Mouse (Mus musculus) midbrain, embryonic 11.5 days (tissue): Measurements from ENCODE around the gene Zcchc2. TPM values are rescaled to one million over a fixed set of nuclear protein-coding genes. Genes with fewer than 3 reads are reported as not detected.

Experiments used
- ATAC-seq: fragments of 200-750 bp; cut with Nextera tagmentation; 2 replicates; pipeline ENCODE4 v1.8.0; 2017; ENCODE audit warnings: moderate TSS enrichment, moderate library complexity; ENCODE audit not compliant: low FRiP score
- DNase-seq: peaks from one replicate; pipeline ENCODE4 v3.0.0; 2015; ENCODE audit warnings: low spot score; ENCODE audit errors: missing footprints
- H3K27ac ChIP-seq: fragments of 300-500 bp; sonication (generic); 2 replicates; pipeline ENCODE4 v1.5.1; 2014; ENCODE audit warnings: low read depth, low read length
- H3K27me3 ChIP-seq: fragments of 300-500 bp; sonication (generic); 2 replicates; pipeline ENCODE4 v1.6.1; 2014; ENCODE audit warnings: mild to moderate bottlenecking, low read length, moderate library complexity, mixed read lengths; ENCODE audit not compliant: control insufficient read depth, insufficient read depth
- H3K36me3 ChIP-seq: fragments of 300-500 bp; sonication (generic); 2 replicates; pipeline ENCODE4 v1.6.1; 2014; ENCODE audit warnings: mild to moderate bottlenecking, low read length, moderate library complexity, mixed read lengths; ENCODE audit not compliant: control insufficient read depth, insufficient read depth
- H3K4me1 ChIP-seq: fragments of 300-500 bp; sonication (generic); 2 replicates; pipeline ENCODE4 v1.6.1; 2014; ENCODE audit warnings: low read length; ENCODE audit not compliant: control insufficient read depth, insufficient read depth
- H3K4me2 ChIP-seq: fragments of 300-500 bp; sonication (generic); 2 replicates; pipeline ENCODE4 v1.6.1; 2014; ENCODE audit warnings: mild to moderate bottlenecking, moderate library complexity
- H3K4me3 ChIP-seq: fragments of 300-500 bp; sonication (generic); 2 replicates; pipeline ENCODE4 v1.5.1; 2014; ENCODE audit warnings: low read depth, low read length
- H3K9ac ChIP-seq: fragments of 300-500 bp; sonication (generic); 2 replicates; pipeline ENCODE4 v1.6.1; 2014; ENCODE audit warnings: low read length
- H3K9me3 ChIP-seq: fragments of 300-500 bp; sonication (generic); 2 replicates; pipeline ENCODE4 v1.6.1; 2016; ENCODE audit warnings: low read length; ENCODE audit not compliant: control insufficient read depth
- WGBS: fragments of 180-500 bp; shearing (Covaris S2); extraction: QIAGEN DNeasy Blood & Tissue Kit; methylation state at CpG from one replicate; pipeline ENCODE4 v1.1.7; 2014; 5-methylcytosine and 5-hydroxymethylcytosine counted together
- polyA plus RNA-seq: library from polyadenylated mRNA; unstranded; fragments of >200 nt; fragmentation: Nextera tagmentation; extraction: Ambion mirVana; gene quantifications from 2 replicates; pipeline ENCODE4 v1.2.1, GENCODE M21; 2014

Gene Zcchc2
- polyA plus RNA-seq, 1 experiment from 2014 or later: 1.7 TPM

GRCm38 (mm10) chr1:106061185-106061910 lies 71.1 kb downstream of the Zcchc2 start:
- Histone ChIP-seq H3K36me3 (no peaks in the 10 kb centered on the region), H3K27ac (0 out of 2 replicates have a peak overlapping the region, but pooled peaks have one; percentile 3), H3K27me3 (no peaks in the 10 kb centered on the region), H3K4me3 (no peak overlapping the region), H3K4me2 (no peak overlapping the region), H3K4me1 (no peaks in the 10 kb centered on the region; the same call in 1 of the 2 replicates), H3K9me3 (no peaks in the 10 kb centered on the region), H3K9ac (no peak overlapping the region)
- peak; percentile 58; the same call in 1 of the 2 replicates for ATAC-seq
- WGBS: 62% methylated on average over 4 of the region's 4 CpGs
- peak; percentile 83 for DNase-seq

DNA sequence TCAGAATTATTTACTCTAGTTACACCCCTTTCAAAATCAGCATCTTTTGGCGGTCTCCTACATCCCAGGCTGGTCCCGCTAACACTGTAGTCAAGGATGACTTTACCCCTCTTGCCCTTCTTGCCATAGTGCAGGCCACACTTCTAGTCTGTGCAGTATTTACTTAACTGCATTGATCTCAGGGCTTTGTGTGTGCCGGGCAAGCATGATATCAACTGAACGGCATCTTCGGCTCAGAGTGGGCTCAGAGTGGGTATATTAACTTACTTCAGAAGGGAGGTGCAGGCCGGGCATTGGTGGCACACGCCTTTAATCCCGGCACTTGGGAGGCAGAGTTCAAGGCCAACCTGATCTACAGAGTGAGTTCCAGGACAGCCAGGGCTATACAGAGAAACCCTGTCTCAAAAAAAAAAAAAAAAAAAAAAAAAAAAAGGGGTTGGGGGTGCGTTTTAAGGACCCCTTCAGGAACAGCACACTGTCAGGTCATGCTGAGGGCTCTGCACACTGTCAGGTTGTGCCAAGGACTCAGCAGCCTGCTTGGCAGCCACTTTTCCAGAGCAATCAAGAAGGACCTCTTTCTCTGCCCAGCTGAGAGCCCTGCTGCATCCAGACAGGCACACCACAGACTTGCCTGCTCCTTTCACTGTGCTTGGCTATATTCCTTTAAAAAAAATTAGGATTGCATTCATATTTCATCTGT lies 72.8 kb downstream of the Zcchc2 start:
- no peak overlapping the region for H3K4me2 ChIP-seq
- no peak overlapping the region for H3K4me3 ChIP-seq
- H3K27ac ChIP-seq: no peak overlapping the region
- ATAC-seq: no peak
- H3K27me3 ChIP-seq: no peaks in the 10 kb centered on the region
- no peaks in the 10 kb centered on the region for H3K36me3 ChIP-seq
- no peak overlapping the region for H3K9ac ChIP-seq
- peak; percentile 59 for DNase-seq
- H3K4me1 ChIP-seq: no peaks in the 10 kb centered on the region; the same call in 1 of the 2 replicates
- 88% methylated on average over 9 of the region's 9 CpGs for WGBS
- H3K9me3 ChIP-seq: no peaks in the 10 kb centered on the region

DNA sequence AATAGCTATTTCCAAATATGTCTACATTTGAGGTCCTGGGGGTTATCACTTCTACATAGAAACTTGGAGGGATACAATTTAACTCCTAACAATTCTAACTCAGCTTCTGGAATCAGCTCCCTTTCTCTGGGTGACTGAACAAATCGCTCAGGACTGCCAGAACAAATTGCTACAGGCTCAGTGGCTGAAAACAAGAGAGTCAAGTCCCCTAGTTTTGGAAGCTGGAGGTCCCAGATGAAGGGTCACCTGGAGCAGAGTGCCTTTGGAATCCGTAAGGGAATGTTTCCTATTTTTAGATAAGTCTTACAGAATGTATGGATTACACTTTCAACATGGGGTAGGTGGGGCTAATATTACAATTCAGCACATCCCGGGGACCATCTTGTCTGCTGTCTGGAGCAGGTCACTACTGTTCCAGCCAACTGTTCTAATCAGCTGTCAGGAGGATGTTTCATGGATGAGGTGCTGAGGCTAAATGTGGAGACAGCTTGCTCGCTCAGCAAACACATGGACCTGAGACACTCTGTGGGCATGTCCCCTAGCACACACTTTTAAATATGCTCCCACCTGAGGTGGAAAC lies 73.5 kb downstream of the Zcchc2 start:
- Histone ChIP-seq H3K27ac (no peak overlapping the region), H3K36me3 (no peaks in the 10 kb centered on the region), H3K4me3 (no peak overlapping the region), H3K4me1 (no peaks in the 10 kb centered on the region; the same call in 1 of the 2 replicates), H3K9me3 (no peaks in the 10 kb centered on the region), H3K4me2 (no peak overlapping the region), H3K27me3 (no peaks in the 10 kb centered on the region), H3K9ac (no peak overlapping the region)
- WGBS: 81% methylated on average over 4 of the region's 4 CpGs
- DNase-seq (peak; percentile 62), ATAC-seq (no peak)

DNA sequence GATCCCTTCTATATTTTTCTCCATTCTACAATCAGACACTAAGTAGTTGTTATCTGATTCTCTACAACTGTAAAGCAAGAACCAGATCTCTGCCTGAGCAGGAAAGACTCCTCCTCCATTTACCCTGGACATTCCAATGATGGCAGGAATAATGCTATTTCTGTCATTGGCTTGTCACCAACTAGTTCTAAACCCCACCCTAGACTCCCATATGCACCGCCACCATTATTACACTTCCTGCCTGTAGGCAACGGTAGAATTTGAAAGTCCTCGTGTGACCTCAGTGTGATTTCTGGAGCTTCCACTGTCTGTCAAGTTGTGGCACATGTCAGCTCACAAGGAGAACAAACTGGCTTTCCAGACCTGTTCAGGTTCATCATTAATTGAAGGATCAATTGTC lies 74.1 kb downstream of the Zcchc2 start:
- no peak overlapping the region for H3K27ac ChIP-seq
- no peaks in the 10 kb centered on the region for H3K9me3 ChIP-seq
- H3K4me3 ChIP-seq: no peak overlapping the region
- WGBS: 83% methylated on average over 3 of the region's 3 CpGs
- no peaks in the 10 kb centered on the region for H3K27me3 ChIP-seq
- H3K9ac ChIP-seq: no peak overlapping the region
- no peak overlapping the region for H3K4me2 ChIP-seq
- no peak for ATAC-seq
- peak; percentile 33 for DNase-seq
- no peaks in the 10 kb centered on the region; the same call in 1 of the 2 replicates for H3K4me1 ChIP-seq
- no peaks in the 10 kb centered on the region for H3K36me3 ChIP-seq

DNA sequence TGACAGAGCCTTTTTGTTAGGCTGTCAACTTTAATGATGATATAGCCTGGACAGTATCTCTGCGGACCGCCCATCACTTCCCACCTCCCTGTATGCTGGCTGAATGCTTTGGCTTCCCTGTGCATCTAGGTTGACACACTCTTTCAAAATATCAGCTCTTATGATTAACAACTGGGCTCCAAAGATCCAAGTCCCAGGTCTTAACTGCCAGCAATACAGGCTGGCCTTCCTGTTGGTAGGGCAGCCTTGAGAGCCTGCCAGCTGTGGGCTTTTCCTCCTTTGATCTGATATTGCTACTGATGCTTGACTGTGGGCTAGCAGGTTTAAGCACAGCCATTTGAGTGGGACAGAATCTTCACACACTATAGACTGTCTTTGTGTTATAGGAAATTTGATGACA lies 74.5 kb downstream of the Zcchc2 start:
- Histone ChIP-seq H3K27ac (no peak overlapping the region), H3K9me3 (no peaks in the 10 kb centered on the region), H3K36me3 (no peaks in the 10 kb centered on the region), H3K4me1 (no peaks in the 10 kb centered on the region; the same call in 1 of the 2 replicates), H3K27me3 (no peaks in the 10 kb centered on the region), H3K9ac (no peak overlapping the region), H3K4me2 (no peak overlapping the region), H3K4me3 (no peak overlapping the region)
- no peak for DNase-seq
- no peak for ATAC-seq
- WGBS: 93% methylated on average over 2 of the region's 2 CpGs

DNA sequence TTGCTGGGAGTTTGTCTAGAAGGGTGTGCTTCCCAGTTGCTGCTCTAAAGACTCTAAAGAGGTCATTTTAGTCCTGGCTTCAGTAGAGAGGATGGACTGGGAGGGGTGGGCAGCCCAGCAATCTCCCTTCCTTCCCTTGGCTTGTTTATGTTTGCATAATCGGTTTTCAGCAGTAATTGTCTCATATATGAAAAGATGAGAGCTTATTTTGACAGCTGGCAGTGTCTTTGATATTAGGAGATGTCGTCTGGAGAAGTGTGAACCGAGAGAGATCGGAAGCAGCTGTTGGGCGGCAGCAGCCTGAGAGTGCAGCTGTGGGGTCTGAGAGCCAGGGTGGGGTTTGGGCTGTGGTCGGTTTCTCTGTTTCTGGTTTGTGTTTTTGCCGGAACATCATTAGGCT lies 75.5 kb downstream of the Zcchc2 start:
- Histone ChIP-seq H3K4me3 (no peak overlapping the region), H3K4me1 (no peaks in the 10 kb centered on the region; the same call in 1 of the 2 replicates), H3K4me2 (no peak overlapping the region), H3K9ac (no peak overlapping the region), H3K9me3 (no peaks in the 10 kb centered on the region), H3K36me3 (no peaks in the 10 kb centered on the region), H3K27me3 (no peaks in the 10 kb centered on the region), H3K27ac (no peak overlapping the region)
- ATAC-seq (no peak), DNase-seq (peak; percentile 79)
- WGBS: 66% methylated on average over 7 of the region's 7 CpGs

GRCm38 (mm10) chr1:106067306-106067705 lies 77.1 kb downstream of the Zcchc2 start:
- Histone ChIP-seq H3K4me2 (no peak overlapping the region), H3K36me3 (no peaks in the 10 kb centered on the region), H3K4me1 (peaks cover 5% of the 10 kb centered on the region), H3K4me3 (no peak overlapping the region), H3K9me3 (no peaks in the 10 kb centered on the region), H3K27ac (no peak overlapping the region), H3K27me3 (no peaks in the 10 kb centered on the region), H3K9ac (no peak overlapping the region)
- ATAC-seq (no peak), DNase-seq (peak; percentile 47)
- whole genome bisulfite sequencing: 90% methylated on average over 6 of the region's 6 CpGs

- DNase-seq: peak; percentile 64
- WGBS: 76% methylated on average over 7 of the region's 7 CpGs
- peaks cover 5% of the 10 kb centered on the region for H3K4me1 ChIP-seq
- H3K27me3 ChIP-seq: no peaks in the 10 kb centered on the region
- H3K4me2 ChIP-seq: no peak overlapping the region
- H3K27ac ChIP-seq: no peak overlapping the region
- no peaks in the 10 kb centered on the region for H3K9me3 ChIP-seq
- ATAC-seq: no peak
- H3K9ac ChIP-seq: no peak overlapping the region
- no peak overlapping the region for H3K4me3 ChIP-seq
- H3K36me3 ChIP-seq: no peaks in the 10 kb centered on the region
Observed at GRCm38 (mm10) chr1:106069867-106070543, 79.8 kb downstream of the Zcchc2 start.
